Mouse (Mus musculus) hindbrain, postnatal 0 days (tissue): ENCODE data around the gene Hsf4. TPM values are rescaled to one million over a fixed set of nuclear protein-coding genes. Genes with fewer than 3 reads are reported as not detected.
A peak's percentile ranks its signal among the peaks of the same experiment; 100 is the strongest.

Source experiments
- ATAC-seq: fragments of 200-750 bp; cut with Nextera tagmentation; 2 replicates; pipeline ENCODE4 v1.8.0; 2017; ENCODE audit warnings: mild to moderate bottlenecking, moderate TSS enrichment, moderate library complexity
- DNase-seq: peaks from one replicate; pipeline ENCODE4 v3.0.0-alpha.2; 2015; ENCODE audit warnings: low spot score
- H3K27ac ChIP-seq: fragments of 300-500 bp; sonication (generic); 2 replicates; pipeline ENCODE4 v1.5.1; 2014; ENCODE audit warnings: mild to moderate bottlenecking
- H3K27me3 ChIP-seq: fragments of 300-500 bp; sonication (generic); 2 replicates; pipeline ENCODE4 v1.6.1; 2014; ENCODE audit warnings: low read length, mixed read lengths; ENCODE audit not compliant: insufficient read depth
- H3K36me3 ChIP-seq: fragments of 300-500 bp; sonication (generic); 2 replicates; pipeline ENCODE4 v1.6.1; 2014; ENCODE audit warnings: low read length, mixed read lengths; ENCODE audit not compliant: insufficient read depth
- H3K4me1 ChIP-seq: fragments of 300-500 bp; sonication (generic); 2 replicates; pipeline ENCODE4 v1.6.1; 2014; ENCODE audit warnings: antibody characterized with exemption, low read length, mixed read lengths; ENCODE audit not compliant: insufficient read depth
- H3K4me2 ChIP-seq: fragments of 300-500 bp; sonication (generic); 2 replicates; pipeline ENCODE4 v1.6.1; 2014; ENCODE audit warnings: low read depth, mild to moderate bottlenecking, low read length, moderate library complexity, mixed read lengths
- H3K4me3 ChIP-seq: fragments of 300-500 bp; sonication (generic); 2 replicates; pipeline ENCODE4 v1.5.1; 2014; ENCODE audit warnings: low read length
- H3K9ac ChIP-seq: fragments of 300-500 bp; sonication (generic); replicated peaks from 2 replicates; pipeline ENCODE4 v1.6.1; 2014; ENCODE audit warnings: mild to moderate bottlenecking, low read length, moderate library complexity, mixed read lengths
- H3K9me3 ChIP-seq: fragments of 300-500 bp; sonication (generic); 2 replicates; pipeline ENCODE4 v1.6.1; 2016; ENCODE audit warnings: low read length, mixed read lengths
- CTCF ChIP-seq: IDR thresholded peaks from 2 replicates; pipeline ENCODE4 v1.5.1; 2016; ENCODE audit warnings: antibody characterized with exemption, control low read depth, low read depth
- WGBS: fragments of 180-500 bp; shearing (Covaris S2); extraction: QIAGEN DNeasy Blood & Tissue Kit; methylation state at CpG from one replicate; pipeline ENCODE4 v1.1.7; 2014; 5-methylcytosine and 5-hydroxymethylcytosine counted together
- microRNA counts: library from miRNA; unstranded; fragments of <30 nt; microRNA quantifications from one replicate; lab custom pipeline; 2015
- microRNA-seq, 2 experiments: library from miRNA; unstranded; fragments of <30 nt; microRNA quantifications; one replicate each; pipeline ENCODE4; 2016
- polyA plus RNA-seq: library from polyadenylated mRNA; unstranded; fragments of >200 nt; fragmentation: Nextera tagmentation; extraction: Ambion mirVana; gene quantifications from 2 replicates; pipeline ENCODE4 v1.2.1, GENCODE M21; 2015
- total RNA-seq: library from RNA; depleted of rRNA; stranded (reverse); fragments of >200 nt; gene quantifications from 2 replicates; pipeline ENCODE4 v1.2.3, GENCODE M21; 2014; rRNA removed

Hsf4 gene
- total and polyA plus RNA-seq, 2 experiments from 2014 or later, result 0.63 to 1.4 TPM

GRCm38 (mm10) chr8:105318662-105319190 lies 49.1 kb downstream of the Hsf4 start:
- ATAC-seq (no peak), DNase-seq (no peak)
- Histone ChIP-seq H3K9me3 (no peaks in the 10 kb centered on the region), H3K27me3 (no peaks in the 10 kb centered on the region), H3K4me3 (no peak overlapping the region), H3K36me3 (peaks cover 47% of the 10 kb centered on the region), H3K4me2 (no peak overlapping the region), H3K4me1 (no peaks in the 10 kb centered on the region), H3K27ac (peak overlapping the region; percentile 20; the same call in 1 of the 2 replicates), H3K9ac (no peak overlapping the region)
- no peak for TF ChIP-seq CTCF
- WGBS, result 83% methylated on average over 11 of the region's 11 CpGs

GRCm38 (mm10) chr8:105323183-105323582 lies 53.6 kb downstream of the Hsf4 start:
- Histone ChIP-seq H3K9me3 (no peaks in the 10 kb centered on the region), H3K27me3 (no peaks in the 10 kb centered on the region), H3K4me2 (no peak overlapping the region), H3K4me1 (peaks cover 19% of the 10 kb centered on the region), H3K36me3 (peaks cover 23% of the 10 kb centered on the region), H3K4me3 (no peak overlapping the region), H3K9ac (no peak overlapping the region), H3K27ac (no peak overlapping the region)
- TF ChIP-seq CTCF, result no peak
- 94% methylated on average over 4 of the region's 4 CpGs for WGBS
- DNase-seq, result no peak
- ATAC-seq, result no peak

MicroRNA genes within 50 kb of the gene (microRNA counts, 519-probe panel; counts per million panel counts)
- microRNA mmu-miR-328 (lab: Ali Mortazavi, UCI), result 3,410 counts per million, percentile 57 among the panel's probes with 10 or more counts

Small RNA genes within 50 kb of the gene (microRNA-seq; reads per million reads assigned to microRNA genes)
- gene Gm27320 (0 reads per million in 2 experiments), gene Mir328 (512 to 883 reads per million in 2 experiments)

Other genes with a start within 250 kb of the Hsf4 start
- not detected in 2 replicates for gene Ces3a, start 221.2 kb upstream of the Hsf4 start, total RNA-seq
- not detected in 2 replicates for gene Ces3a, start 221.2 kb upstream of the Hsf4 start, polyA plus RNA-seq
- gene Ces3b, start 186.0 kb upstream of the Hsf4 start, total RNA-seq, result not detected in 2 replicates
- gene Ces3b, start 186.0 kb upstream of the Hsf4 start, polyA plus RNA-seq, result not detected in 2 replicates
- 0.10 TPM in 1 of 2 replicates, not detected in the other for gene Ces4a, start 138.0 kb upstream of the Hsf4 start, total RNA-seq
- gene Ces4a, start 138.0 kb upstream of the Hsf4 start, polyA plus RNA-seq, result 0.16 TPM in 1 of 2 replicates, not detected in the other
- 45.1 and 54.3 TPM in 2 replicates for gene Cbfb, start 99.1 kb upstream of the Hsf4 start, total RNA-seq
- 27.8 and 30.5 TPM in 2 replicates for gene Cbfb, start 99.1 kb upstream of the Hsf4 start, polyA plus RNA-seq
- gene D230025D16Rik, start 44.7 kb upstream of the Hsf4 start, total RNA-seq, result 32.2 and 39.5 TPM in 2 replicates
- 22.1 and 23.5 TPM in 2 replicates for gene D230025D16Rik, start 44.7 kb upstream of the Hsf4 start, polyA plus RNA-seq
- gene B3gnt9, start 14.6 kb upstream of the Hsf4 start, total RNA-seq, result 17.4 and 18.8 TPM in 2 replicates
- 10.4 and 10.7 TPM in 2 replicates for gene B3gnt9, start 14.6 kb upstream of the Hsf4 start, polyA plus RNA-seq
- gene Tradd, start 5.2 kb upstream of the Hsf4 start, total RNA-seq, result 11.5 and 15.6 TPM in 2 replicates
- gene Tradd, start 5.2 kb upstream of the Hsf4 start, polyA plus RNA-seq, result 14.6 and 14.9 TPM in 2 replicates
- 0.50 and 3.1 TPM in 2 replicates for gene Fbxl8, start 5.2 kb upstream of the Hsf4 start, total RNA-seq
- 1.2 and 1.3 TPM in 2 replicates for gene Fbxl8, start 5.2 kb upstream of the Hsf4 start, polyA plus RNA-seq
- gene Nol3, start 6.3 kb downstream of the Hsf4 start, total RNA-seq, result 2.1 and 2.6 TPM in 2 replicates
- 6.6 and 6.9 TPM in 2 replicates for gene Nol3, start 6.3 kb downstream of the Hsf4 start, polyA plus RNA-seq
- gene 4931428F04Rik, start 20.1 kb downstream of the Hsf4 start, total RNA-seq, result 52.3 and 63.4 TPM in 2 replicates
- gene 4931428F04Rik, start 20.1 kb downstream of the Hsf4 start, polyA plus RNA-seq, result 67.3 and 82.8 TPM in 2 replicates
- gene Exoc3l, start 26.3 kb downstream of the Hsf4 start, total RNA-seq, result 2.4 and 8.2 TPM in 2 replicates
- 5.9 and 8.0 TPM in 2 replicates for gene Exoc3l, start 26.3 kb downstream of the Hsf4 start, polyA plus RNA-seq
- 39.2 and 44.8 TPM in 2 replicates for gene E2f4, start 27.9 kb downstream of the Hsf4 start, total RNA-seq
- 25.6 and 28.3 TPM in 2 replicates for gene E2f4, start 27.9 kb downstream of the Hsf4 start, polyA plus RNA-seq
- 1.2 and 1.5 TPM in 2 replicates for gene Elmo3, start 35.8 kb downstream of the Hsf4 start, total RNA-seq
- gene Elmo3, start 35.8 kb downstream of the Hsf4 start, polyA plus RNA-seq, result 1.6 and 1.7 TPM in 2 replicates
- gene Lrrc29, start 56.5 kb downstream of the Hsf4 start, total RNA-seq, result 1.9 and 5.2 TPM in 2 replicates
- gene Lrrc29, start 56.5 kb downstream of the Hsf4 start, polyA plus RNA-seq, result 3.1 and 4.1 TPM in 2 replicates
- 72.1 and 101 TPM in 2 replicates for gene Tmem208, start 56.6 kb downstream of the Hsf4 start, total RNA-seq
- 138 and 143 TPM in 2 replicates for gene Tmem208, start 56.6 kb downstream of the Hsf4 start, polyA plus RNA-seq
- 3.1 and 3.2 TPM in 2 replicates for gene Fhod1, start 78.2 kb downstream of the Hsf4 start, total RNA-seq
- 0.45 and 1.1 TPM in 2 replicates for gene Fhod1, start 78.2 kb downstream of the Hsf4 start, polyA plus RNA-seq
- gene Slc9a5, start 79.0 kb downstream of the Hsf4 start, total RNA-seq, result 24.2 and 28.6 TPM in 2 replicates
- gene Slc9a5, start 79.0 kb downstream of the Hsf4 start, polyA plus RNA-seq, result 10.3 and 10.6 TPM in 2 replicates
- gene Plekhg4, start 103.5 kb downstream of the Hsf4 start, total RNA-seq, result 6.3 and 7.3 TPM in 2 replicates
- 1.3 and 1.6 TPM in 2 replicates for gene Plekhg4, start 103.5 kb downstream of the Hsf4 start, polyA plus RNA-seq
- gene Kctd19, start 143.7 kb downstream of the Hsf4 start, total RNA-seq, result 0.11 and 0.16 TPM in 2 replicates
- 0.09 and 0.15 TPM in 2 replicates for gene Kctd19, start 143.7 kb downstream of the Hsf4 start, polyA plus RNA-seq
- gene Lrrc36, start 143.8 kb downstream of the Hsf4 start, total RNA-seq, result 0.68 and 1.7 TPM in 2 replicates
- gene Lrrc36, start 143.8 kb downstream of the Hsf4 start, polyA plus RNA-seq, result 0.50 and 0.66 TPM in 2 replicates
- gene Tppp3, start 201.7 kb downstream of the Hsf4 start, total RNA-seq, result 106 and 108 TPM in 2 replicates
- 197 and 201 TPM in 2 replicates for gene Tppp3, start 201.7 kb downstream of the Hsf4 start, polyA plus RNA-seq
- gene Zdhhc1, start 227.1 kb downstream of the Hsf4 start, total RNA-seq, result 49.3 and 54.2 TPM in 2 replicates
- gene Zdhhc1, start 227.1 kb downstream of the Hsf4 start, polyA plus RNA-seq, result 31.3 and 34.7 TPM in 2 replicates
- gene Hsd11b2, start 249.0 kb downstream of the Hsf4 start, total RNA-seq, result 6.1 and 9.9 TPM in 2 replicates
- gene Hsd11b2, start 249.0 kb downstream of the Hsf4 start, polyA plus RNA-seq, result 6.3 and 7.4 TPM in 2 replicates